25 mouse cellular contexts compared by ENCODE assay signal in the genomic region with DNA sequence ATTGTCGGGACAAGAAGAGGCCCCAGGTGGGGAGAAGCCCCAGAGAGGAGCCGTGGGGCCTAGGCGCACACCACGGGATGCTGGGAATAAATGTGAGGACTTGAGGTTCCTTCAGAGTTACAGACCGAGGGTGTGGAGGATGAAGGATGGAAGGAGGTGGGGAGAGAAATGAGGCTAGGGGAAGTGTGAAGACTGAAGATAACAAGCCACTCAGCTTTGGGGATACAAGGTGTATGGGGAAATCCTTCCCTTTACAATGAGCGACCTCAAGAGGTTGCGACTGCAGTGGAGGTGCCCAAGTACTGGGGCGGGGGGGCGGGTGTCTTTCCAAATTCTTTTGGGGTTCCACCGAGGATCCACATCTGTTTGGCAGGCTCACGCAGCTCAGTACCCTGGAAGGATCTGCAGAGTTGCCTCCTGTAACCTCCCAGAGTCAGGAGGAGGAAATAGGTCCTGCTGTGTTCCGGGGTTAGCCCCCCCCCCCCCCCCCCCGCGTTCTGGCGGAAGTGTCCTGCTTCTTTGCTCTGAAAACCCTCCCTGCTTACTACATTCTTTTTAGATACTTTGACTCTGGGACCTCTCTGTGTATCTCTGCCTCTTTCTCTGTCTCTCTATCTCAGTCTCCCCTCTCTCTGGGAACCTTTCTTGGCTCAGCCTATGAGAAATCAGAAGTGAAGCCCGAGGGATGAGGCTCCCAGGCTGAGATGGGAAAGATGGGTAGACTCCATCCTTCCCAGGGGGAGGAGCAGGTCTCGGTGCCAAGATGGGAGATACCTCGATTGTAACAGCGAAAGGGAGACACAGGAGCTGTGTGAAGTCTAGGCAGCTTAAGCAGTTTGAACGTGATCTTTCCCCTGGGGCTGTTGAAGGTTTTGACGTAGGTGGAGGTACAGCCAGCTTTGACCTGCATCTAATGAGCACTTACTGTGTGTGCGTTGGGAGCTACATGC. TPM values are rescaled to one million over a fixed set of nuclear protein-coding genes. Genes with fewer than 3 reads are reported as not detected.
DNase-seq lines count a peak whose midpoint lies in the region; ATAC-seq and TF ChIP-seq lines count a peak whose summit lies in the region.
"Had no signal": no experiment of that assay in that cellular context is flagged by ENCODE, and none has a peak within 500 bp of the region (broad histone marks: within the 10 kb centered on the region; RNA-seq: fewer than 3 reads in every experiment).

No protein-coding gene starts in this region.

- WGBS in midbrain, embryonic 11.5 days = 68% methylated on average over 20 of the region's 22 CpGs
- 54% methylated on average over 20 of the region's 22 CpGs for WGBS in midbrain, postnatal 0 days
- 56% methylated on average over 15 of the region's 22 CpGs for WGBS in embryonic facial prominence, embryonic 14.5 days
- WGBS in forebrain, embryonic 10.5 days = 66% methylated on average over 22 of the region's 22 CpGs
- 55% methylated on average over 22 of the region's 22 CpGs for WGBS in midbrain, embryonic 15.5 days

- H3K4me2 ChIP-seq in midbrain, embryonic 11.5 days = no peak overlapping the region
- no peak overlapping the region for H3K4me2 ChIP-seq in midbrain, postnatal 0 days (ENCODE audit: low read depth, low read length, poor library complexity, severe bottlenecking)
- H3K4me2 ChIP-seq in embryonic facial prominence, embryonic 14.5 days (ENCODE audit: low read depth, low read length) = peak overlapping the region; percentile 8; the same call in 1 of the 2 replicates
- no peak overlapping the region for H3K4me2 ChIP-seq in midbrain, embryonic 15.5 days
- H3K4me2 ChIP-seq: limb, embryonic 13.5 days; neural tube, embryonic 13.5 days; stomach, embryonic 15.5 days had no signal

- no peaks in the 10 kb centered on the region for H3K27me3 ChIP-seq in midbrain, embryonic 11.5 days (ENCODE audit: control insufficient read depth, insufficient read depth, low read length)
- no peaks in the 10 kb centered on the region for H3K27me3 ChIP-seq in midbrain, postnatal 0 days (ENCODE audit: insufficient read depth, low read length)
- H3K27me3 ChIP-seq in embryonic facial prominence, embryonic 14.5 days (replicated peaks; ENCODE audit: control insufficient read depth, insufficient read depth, low read length) = no peaks in the 10 kb centered on the region
- H3K27me3 ChIP-seq in forebrain, embryonic 10.5 days (ENCODE audit: poor library complexity, severe bottlenecking) = no peaks in the 10 kb centered on the region
- H3K27me3 ChIP-seq in midbrain, embryonic 15.5 days (replicated peaks) = 0 out of 2 replicates have a peak, but pooled peaks cover 4% of the 10 kb centered on the region
- H3K27me3 ChIP-seq: limb, embryonic 13.5 days; neural tube, embryonic 13.5 days; stomach, embryonic 15.5 days had no signal

- no peaks in the 10 kb centered on the region for H3K36me3 ChIP-seq in midbrain, embryonic 11.5 days (ENCODE audit: control insufficient read depth, insufficient read depth, low read length)
- H3K36me3 ChIP-seq in midbrain, postnatal 0 days (ENCODE audit: insufficient read depth, low read length) = no peaks in the 10 kb centered on the region
- no peaks in the 10 kb centered on the region for H3K36me3 ChIP-seq in embryonic facial prominence, embryonic 14.5 days (ENCODE audit: control insufficient read depth, insufficient read depth, low read length)
- no peaks in the 10 kb centered on the region for H3K36me3 ChIP-seq in forebrain, embryonic 10.5 days (replicated peaks)
- no peaks in the 10 kb centered on the region for H3K36me3 ChIP-seq in midbrain, embryonic 15.5 days (replicated peaks)
- H3K36me3 ChIP-seq: G1E; hindbrain, embryonic 10.5 days; limb, embryonic 13.5 days; neural tube, embryonic 13.5 days; stomach, embryonic 15.5 days had no signal

- TF ChIP-seq CTCF in midbrain, postnatal 0 days (IDR thresholded peaks at IDR 0.05) = no peak

- no peaks in the 10 kb centered on the region for H3K4me1 ChIP-seq in midbrain, embryonic 11.5 days (ENCODE audit: control insufficient read depth, insufficient read depth, low read length)
- H3K4me1 ChIP-seq in midbrain, postnatal 0 days (ENCODE audit: insufficient read depth, low read length) = no peaks in the 10 kb centered on the region
- no peaks in the 10 kb centered on the region; the same call in 1 of the 2 replicates for H3K4me1 ChIP-seq in embryonic facial prominence, embryonic 14.5 days (ENCODE audit: control insufficient read depth, insufficient read depth, low read length)
- H3K4me1 ChIP-seq in forebrain, embryonic 10.5 days = peaks cover 4% of the 10 kb centered on the region; the same call in 1 of the 2 replicates
- H3K4me1 ChIP-seq in midbrain, embryonic 15.5 days = no peaks in the 10 kb centered on the region
- H3K4me1 ChIP-seq: neural tube, embryonic 13.5 days; stomach, embryonic 15.5 days had no signal

- H3K9ac ChIP-seq in midbrain, embryonic 11.5 days (ENCODE audit: low read length) = no peak overlapping the region
- no peak overlapping the region for H3K9ac ChIP-seq in midbrain, postnatal 0 days (replicated peaks; ENCODE audit: low read length, poor library complexity, severe bottlenecking)
- H3K9ac ChIP-seq in embryonic facial prominence, embryonic 14.5 days (ENCODE audit: low read depth, low read length) = no peak overlapping the region
- no peak overlapping the region for H3K9ac ChIP-seq in midbrain, embryonic 15.5 days
- H3K9ac ChIP-seq: limb, embryonic 13.5 days; neural tube, embryonic 13.5 days; stomach, embryonic 15.5 days had no signal

- no peak overlapping the region for H3K27ac ChIP-seq in midbrain, embryonic 11.5 days (ENCODE audit: low read depth, low read length)
- H3K27ac ChIP-seq in midbrain, postnatal 0 days (ENCODE audit: low read depth, low read length) = no peak overlapping the region
- H3K27ac ChIP-seq in embryonic facial prominence, embryonic 14.5 days (replicated peaks; ENCODE audit: low read depth, low read length) = no peak overlapping the region
- H3K27ac ChIP-seq in forebrain, embryonic 10.5 days = no peak overlapping the region
- H3K27ac ChIP-seq in midbrain, embryonic 15.5 days = no peak overlapping the region
- H3K27ac ChIP-seq: hindbrain, embryonic 10.5 days; limb, embryonic 13.5 days; neural tube, embryonic 13.5 days; stomach, embryonic 15.5 days had no signal

- ATAC-seq in midbrain, embryonic 11.5 days (ENCODE audit: low FRiP score) = no peak
- ATAC-seq in midbrain, postnatal 0 days (ENCODE audit: low FRiP score) = no peak
- no peak for ATAC-seq in embryonic facial prominence, embryonic 14.5 days (ENCODE audit: low read depth)
- ATAC-seq in megakaryocyte-erythroid progenitor cell, adult 5-6 weeks (replicated peaks; ENCODE audit: low FRiP score, low TSS enrichment, poor library complexity, severe bottlenecking) = peak; percentile 17; the same call in 1 of the 2 replicates
- ATAC-seq in midbrain, embryonic 15.5 days (replicated peaks) = no peak
- ATAC-seq: midbrain, embryonic 16.5 days had no signal

- H3K4me3 ChIP-seq in midbrain, embryonic 11.5 days (ENCODE audit: low read depth, low read length) = no peak overlapping the region
- no peak overlapping the region for H3K4me3 ChIP-seq in midbrain, postnatal 0 days (ENCODE audit: low read depth, low read length)
- no peak overlapping the region for H3K4me3 ChIP-seq in embryonic facial prominence, embryonic 14.5 days (ENCODE audit: low read depth, low read length)
- no peak overlapping the region for H3K4me3 ChIP-seq in forebrain, embryonic 10.5 days
- H3K4me3 ChIP-seq in midbrain, embryonic 15.5 days = no peak overlapping the region
- H3K4me3 ChIP-seq: erythroblast, embryonic 14.5 days; hindbrain, embryonic 10.5 days; limb, embryonic 13.5 days; neural tube, embryonic 13.5 days; stomach, embryonic 15.5 days had no signal

- DNase-seq in heart, adult 11 months = peak; percentile 84
- DNase-seq in heart, adult 9 months (ENCODE audit: low spot score in 2 of 2) = no peak
- peak; percentile 80 for DNase-seq in midbrain, embryonic 11.5 days (ENCODE audit: low spot score, missing footprints)
- no peak for DNase-seq in midbrain, postnatal 0 days (ENCODE audit: low spot score)
- DNase-seq in embryonic facial prominence, embryonic 14.5 days (ENCODE audit: low spot score) = no peak
- no peak for DNase-seq in forebrain, embryonic 10.5 days (ENCODE audit: extremely low spot score, low spot score)
- DNase-seq: adrenal gland, postnatal 10 days; cerebellum, adult 8-10 months; embryo, embryonic 11 days; gastrocnemius, postnatal 14 days; kidney, postnatal 10 days; layer of hippocampus, adult 9-11 months; lung, adult 2 months; lung, postnatal 4 days; right cerebral cortex, postnatal 4 days; thymus, postnatal 4 days had no signal

- H3K9me3 ChIP-seq in midbrain, embryonic 11.5 days (ENCODE audit: control insufficient read depth, low read length) = no peaks in the 10 kb centered on the region
- H3K9me3 ChIP-seq in midbrain, postnatal 0 days (ENCODE audit: low read length) = no peaks in the 10 kb centered on the region
- no peaks in the 10 kb centered on the region for H3K9me3 ChIP-seq in embryonic facial prominence, embryonic 14.5 days (ENCODE audit: control insufficient read depth, low read length)
- H3K9me3 ChIP-seq in forebrain, embryonic 10.5 days = no peaks in the 10 kb centered on the region
- H3K9me3 ChIP-seq in midbrain, embryonic 15.5 days = no peaks in the 10 kb centered on the region
- H3K9me3 ChIP-seq: hindbrain, embryonic 10.5 days; limb, embryonic 13.5 days; neural tube, embryonic 13.5 days; stomach, embryonic 15.5 days had no signal

RNA-seq across cellular contexts. Expression of gene Scaf4, which starts 49.8 kb away (rescaled TPM):
- 26.9 and 31.6 TPM in 2 replicates for polyA plus RNA-seq in midbrain, embryonic 11.5 days (2014; fragmentation: Nextera tagmentation; extraction: Ambion mirVana)
- 10.7 and 25.5 TPM in 2 replicates for total RNA-seq in midbrain, postnatal 0 days (2014; rRNA removed)
- polyA plus RNA-seq in midbrain, postnatal 0 days (2015; fragmentation: Nextera tagmentation; extraction: Ambion mirVana) = 16.9 and 17.9 TPM in 2 replicates
- 23.6 and 25.4 TPM in 2 replicates for polyA plus RNA-seq in embryonic facial prominence, embryonic 14.5 days (2014; fragmentation: Nextera tagmentation; extraction: Ambion mirVana)
- total RNA-seq in megakaryocyte-erythroid progenitor cell, adult 5-6 weeks (2014; fragmentation: Nextera tagmentation) = 95.6 and 120 TPM in 2 replicates
- total RNA-seq in megakaryocyte-erythroid progenitor cell, adult 5-6 weeks (2017) = 25.1 and 25.6 TPM in 2 replicates
- 30.9 and 36.0 TPM in 2 replicates for polyA plus RNA-seq in forebrain, embryonic 10.5 days (2016; fragmentation: Nextera tagmentation; extraction: Ambion mirVana)
- polyA plus RNA-seq in midbrain, embryonic 15.5 days (2015; fragmentation: Nextera tagmentation; extraction: Ambion mirVana) = 27.8 and 30.1 TPM in 2 replicates

RNA-seq across cellular contexts. Expression of gene Hunk, which starts 51.7 kb away (rescaled TPM):
- 9.7 TPM in 2 replicates for polyA plus RNA-seq in midbrain, embryonic 11.5 days (2014; fragmentation: Nextera tagmentation; extraction: Ambion mirVana)
- total RNA-seq in midbrain, postnatal 0 days (2014; rRNA removed) = 12.8 and 14.4 TPM in 2 replicates
- 3.2 and 3.9 TPM in 2 replicates for polyA plus RNA-seq in midbrain, postnatal 0 days (2015; fragmentation: Nextera tagmentation; extraction: Ambion mirVana)
- 9.7 and 12.4 TPM in 2 replicates for polyA plus RNA-seq in embryonic facial prominence, embryonic 14.5 days (2014; fragmentation: Nextera tagmentation; extraction: Ambion mirVana)
- total RNA-seq in megakaryocyte-erythroid progenitor cell, adult 5-6 weeks (2014; fragmentation: Nextera tagmentation) = not detected in 2 replicates
- not detected in 2 replicates for total RNA-seq in megakaryocyte-erythroid progenitor cell, adult 5-6 weeks (2017)
- 13.7 and 14.9 TPM in 2 replicates for polyA plus RNA-seq in forebrain, embryonic 10.5 days (2016; fragmentation: Nextera tagmentation; extraction: Ambion mirVana)
- polyA plus RNA-seq in midbrain, embryonic 15.5 days (2015; fragmentation: Nextera tagmentation; extraction: Ambion mirVana) = 7.3 TPM in 2 replicates
- polyA plus RNA-seq: erythroblast, embryonic 14.5 days; G1E had no signal

Comparison
In these comparisons a context has a peak if more than half of its experiments do, and no peak if none do; other contexts are left out.
1. DNase-seq: peak in heart, adult 11 months (single experiment) and midbrain, embryonic 11.5 days (single experiment); none in heart, adult 9 months (0 of 2), midbrain, postnatal 0 days (single experiment), embryonic facial prominence, embryonic 14.5 days (single experiment) and forebrain, embryonic 10.5 days (single experiment).